Mouse (Mus musculus) hindbrain, embryonic 16.5 days (tissue): ENCODE results near the gene Maco1. TPM values are rescaled to one million over a fixed set of nuclear protein-coding genes. Genes with fewer than 3 reads are reported as not detected.
A peak's percentile ranks its signal among the peaks of the same experiment; 100 is the strongest.

Experiments
- ATAC-seq: fragments of 200-750 bp; cut with Nextera tagmentation; 2 replicates; pipeline ENCODE4 v1.8.0; 2017; ENCODE audit warnings: moderate TSS enrichment, moderate library complexity
- H3K27ac ChIP-seq: fragments of 300-500 bp; sonication (generic); 2 replicates; pipeline ENCODE4 v1.5.1; 2014; ENCODE audit warnings: low read depth, mild to moderate bottlenecking, control low read depth, low read length, moderate library complexity
- H3K27me3 ChIP-seq: fragments of 300-500 bp; sonication (generic); replicated peaks from 2 replicates; pipeline ENCODE4 v1.6.1; 2014; ENCODE audit warnings: low read length; ENCODE audit not compliant: control insufficient read depth, insufficient read depth
- H3K36me3 ChIP-seq: fragments of 300-500 bp; sonication (generic); 2 replicates; pipeline ENCODE4 v1.6.1; 2014; ENCODE audit warnings: mild to moderate bottlenecking, low read length, moderate library complexity, mixed read lengths; ENCODE audit not compliant: control insufficient read depth, insufficient read depth
- H3K4me1 ChIP-seq: fragments of 300-500 bp; sonication (generic); 2 replicates; pipeline ENCODE4 v1.6.1; 2014; ENCODE audit warnings: low read depth, low read length; ENCODE audit not compliant: control insufficient read depth, insufficient read depth
- H3K4me2 ChIP-seq: fragments of 300-500 bp; sonication (generic); 2 replicates; pipeline ENCODE4 v1.6.1; 2014; ENCODE audit warnings: mild to moderate bottlenecking, low read length, control low read depth, moderate library complexity
- H3K4me3 ChIP-seq: fragments of 300-500 bp; sonication (generic); 2 replicates; pipeline ENCODE4 v1.5.1; 2014; ENCODE audit warnings: mild to moderate bottlenecking, low read length, control low read depth, moderate library complexity
- H3K9ac ChIP-seq: fragments of 300-500 bp; sonication (generic); 2 replicates; pipeline ENCODE4 v1.6.1; 2014; ENCODE audit warnings: low read depth, mild to moderate bottlenecking, control low read depth, low read length, moderate library complexity
- H3K9me3 ChIP-seq: fragments of 300-500 bp; sonication (generic); 2 replicates; pipeline ENCODE4 v1.6.1; 2014; ENCODE audit warnings: mild to moderate bottlenecking, low read length, moderate library complexity; ENCODE audit not compliant: control insufficient read depth
- WGBS: fragments of 180-500 bp; shearing (Covaris S2); extraction: QIAGEN DNeasy Blood & Tissue Kit; methylation state at CpG from one replicate; pipeline ENCODE4 v1.1.7; 2014; 5-methylcytosine and 5-hydroxymethylcytosine counted together
- polyA plus RNA-seq: library from polyadenylated mRNA; unstranded; fragments of >200 nt; fragmentation: Nextera tagmentation; extraction: Ambion mirVana; gene quantifications from 2 replicates; pipeline ENCODE4 v1.2.1, GENCODE M21; 2015

Gene Maco1
- polyA plus RNA-seq, 1 experiment from 2014 or later, result 75.4 TPM

- 84% methylated on average over 17 of the region's 17 CpGs for WGBS
These were observed 39.5 kb downstream of the Maco1 start for GRCm38 (mm10) chr4:134813406-134814228.

GRCm38 (mm10) chr4:134804765-134805164, 48.4 kb downstream of the Maco1 start:
- Histone ChIP-seq H3K27me3 (no peaks in the 10 kb centered on the region), H3K36me3 (peaks cover 48% of the 10 kb centered on the region), H3K9me3 (no peaks in the 10 kb centered on the region), H3K4me1 (peaks cover 5% of the 10 kb centered on the region; the same call in 1 of the 2 replicates), H3K4me3 (no peak overlapping the region), H3K9ac (no peak overlapping the region), H3K27ac (0 out of 2 replicates have a peak overlapping the region, but pooled peaks have one; percentile 5), H3K4me2 (no peak overlapping the region)
- 68% methylated on average over 5 of the region's 5 CpGs for WGBS
- no peak for ATAC-seq

More at GRCm38 (mm10) chr4:134813406-134814228, 39.5 kb downstream of the Maco1 start:
- no peak overlapping the region for H3K27ac ChIP-seq
- no peak overlapping the region for H3K4me2 ChIP-seq
- H3K27me3 ChIP-seq, result no peaks in the 10 kb centered on the region
- H3K9ac ChIP-seq, result no peak overlapping the region
- H3K9me3 ChIP-seq, result no peaks in the 10 kb centered on the region
- no peak for ATAC-seq
- H3K4me1 ChIP-seq, result peaks cover 3% of the 10 kb centered on the region
- peaks cover 26% of the 10 kb centered on the region for H3K36me3 ChIP-seq
- H3K4me3 ChIP-seq, result no peak overlapping the region

GRCm38 (mm10) chr4:134802765-134803164, 50.4 kb downstream of the Maco1 start:
- H3K4me3 ChIP-seq, result no peak overlapping the region
- H3K4me1 ChIP-seq, result peaks cover 5% of the 10 kb centered on the region; the same call in 1 of the 2 replicates
- H3K4me2 ChIP-seq, result no peak overlapping the region
- H3K9me3 ChIP-seq, result no peaks in the 10 kb centered on the region
- peaks cover 38% of the 10 kb centered on the region for H3K36me3 ChIP-seq
- H3K27me3 ChIP-seq, result no peaks in the 10 kb centered on the region
- no peak overlapping the region for H3K9ac ChIP-seq
- H3K27ac ChIP-seq, result no peak overlapping the region
- no peak for ATAC-seq
- 91% methylated on average over 3 of the region's 3 CpGs for WGBS

GRCm38 (mm10) chr4:134802155-134802554, 51.0 kb downstream of the Maco1 start:
- Histone ChIP-seq H3K4me2 (no peak overlapping the region), H3K4me1 (peaks cover 5% of the 10 kb centered on the region; the same call in 1 of the 2 replicates), H3K9ac (no peak overlapping the region), H3K9me3 (no peaks in the 10 kb centered on the region), H3K4me3 (no peak overlapping the region), H3K36me3 (peaks cover 37% of the 10 kb centered on the region), H3K27ac (no peak overlapping the region), H3K27me3 (no peaks in the 10 kb centered on the region)
- ATAC-seq, result no peak
- WGBS, result 92% methylated on average over 10 of the region's 10 CpGs

- Histone ChIP-seq H3K4me2 (no peak overlapping the region), H3K4me3 (no peak overlapping the region), H3K36me3 (peaks cover 24% of the 10 kb centered on the region), H3K27me3 (no peaks in the 10 kb centered on the region), H3K27ac (no peak overlapping the region), H3K4me1 (peaks cover 5% of the 10 kb centered on the region; the same call in 1 of the 2 replicates), H3K9me3 (no peaks in the 10 kb centered on the region), H3K9ac (no peak overlapping the region)
- 71% methylated on average over 10 of the region's 10 CpGs for WGBS
- ATAC-seq, result no peak
These were observed 52.5 kb downstream of the Maco1 start for GRCm38 (mm10) chr4:134800693-134801092.

- H3K4me3 ChIP-seq, result no peak overlapping the region
- peaks cover 5% of the 10 kb centered on the region; the same call in 1 of the 2 replicates for H3K4me1 ChIP-seq
- H3K9me3 ChIP-seq, result no peaks in the 10 kb centered on the region
- H3K36me3 ChIP-seq, result peaks cover 19% of the 10 kb centered on the region
- no peak overlapping the region for H3K4me2 ChIP-seq
- no peak for ATAC-seq
- H3K27me3 ChIP-seq, result no peaks in the 10 kb centered on the region
- no peak overlapping the region for H3K27ac ChIP-seq
- 78% methylated on average over 8 of the region's 8 CpGs for WGBS
- no peak overlapping the region for H3K9ac ChIP-seq
These were observed 53.0 kb downstream of the Maco1 start for GRCm38 (mm10) chr4:134800098-134800497.

GRCm38 (mm10) chr4:134799272-134799671, 53.9 kb downstream of the Maco1 start:
- no peaks in the 10 kb centered on the region for H3K4me1 ChIP-seq
- no peak overlapping the region for H3K4me2 ChIP-seq
- no peak overlapping the region for H3K9ac ChIP-seq
- H3K9me3 ChIP-seq, result no peaks in the 10 kb centered on the region
- WGBS, result 11% methylated on average over 4 of the region's 4 CpGs
- no peak overlapping the region for H3K27ac ChIP-seq
- H3K36me3 ChIP-seq, result peaks cover 12% of the 10 kb centered on the region
- no peak overlapping the region for H3K4me3 ChIP-seq
- ATAC-seq, result peak; percentile 73; the same call in 1 of the 2 replicates
- no peaks in the 10 kb centered on the region for H3K27me3 ChIP-seq

GRCm38 (mm10) chr4:134798861-134799260, 54.3 kb downstream of the Maco1 start:
- ATAC-seq, result no peak

GRCm38 (mm10) chr4:134797621-134798020, 55.5 kb downstream of the Maco1 start:
- Histone ChIP-seq H3K27ac (no peak overlapping the region; the same call in 1 of the 2 replicates), H3K4me3 (no peak overlapping the region)
- WGBS, result 87% methylated on average over 6 of the region's 6 CpGs

More at GRCm38 (mm10) chr4:134798861-134799260, 54.3 kb downstream of the Maco1 start:
- Histone ChIP-seq H3K4me2 (no peak overlapping the region), H3K4me3 (no peak overlapping the region), H3K4me1 (no peaks in the 10 kb centered on the region), H3K9me3 (no peaks in the 10 kb centered on the region), H3K36me3 (peaks cover 9% of the 10 kb centered on the region), H3K27me3 (no peaks in the 10 kb centered on the region), H3K27ac (no peak overlapping the region), H3K9ac (no peak overlapping the region)
- 52% methylated on average over 3 of the region's 3 CpGs for WGBS

More at GRCm38 (mm10) chr4:134797621-134798020, 55.5 kb downstream of the Maco1 start:
- H3K4me2 ChIP-seq, result no peak overlapping the region
- H3K27me3 ChIP-seq, result no peaks in the 10 kb centered on the region
- peaks cover 7% of the 10 kb centered on the region for H3K36me3 ChIP-seq
- no peaks in the 10 kb centered on the region for H3K4me1 ChIP-seq
- no peak for ATAC-seq
- no peaks in the 10 kb centered on the region for H3K9me3 ChIP-seq
- no peak overlapping the region for H3K9ac ChIP-seq
